Mouse (Mus musculus) cerebellum, adult (tissue): ENCODE measurements around the gene Fhit.

ENCODE experiments used
- ATAC-seq: cut with Nextera tagmentation; 2 replicates; pipeline ENCODE4 v1.9.2; 2017; ENCODE audit warnings: mild to moderate bottlenecking, moderate library complexity, mixed read lengths; ENCODE audit not compliant: insufficient number of reproducible peaks, low FRiP score, low TSS enrichment

The Fhit gene

GRCm38 (mm10) chr14:9788402-9788950, 1373.4 kb downstream of the Fhit start:
- ATAC-seq, result no peak

DNA sequence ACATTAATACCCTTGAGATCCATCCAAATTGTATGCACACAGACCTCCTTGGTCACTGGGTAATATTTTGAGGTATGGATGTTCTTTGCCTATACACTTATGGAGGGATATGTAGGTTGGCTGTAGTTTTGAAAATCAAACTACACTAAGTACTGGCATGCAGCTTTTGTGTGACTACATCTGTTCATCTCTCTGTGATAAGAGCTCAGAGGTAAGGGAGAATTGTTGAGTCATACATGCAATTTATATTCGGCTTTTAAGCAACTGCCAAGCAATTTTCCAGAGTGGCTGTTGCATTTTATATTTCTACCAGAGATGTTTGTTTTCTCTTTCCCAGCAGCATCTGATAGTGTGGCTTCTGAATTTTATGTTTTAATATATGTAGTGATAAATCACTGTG, 1374.4 kb downstream of the Fhit start:
- ATAC-seq, result no peak

GRCm38 (mm10) chr14:9785861-9786260, 1376.0 kb downstream of the Fhit start:
- no peak for ATAC-seq

DNA sequence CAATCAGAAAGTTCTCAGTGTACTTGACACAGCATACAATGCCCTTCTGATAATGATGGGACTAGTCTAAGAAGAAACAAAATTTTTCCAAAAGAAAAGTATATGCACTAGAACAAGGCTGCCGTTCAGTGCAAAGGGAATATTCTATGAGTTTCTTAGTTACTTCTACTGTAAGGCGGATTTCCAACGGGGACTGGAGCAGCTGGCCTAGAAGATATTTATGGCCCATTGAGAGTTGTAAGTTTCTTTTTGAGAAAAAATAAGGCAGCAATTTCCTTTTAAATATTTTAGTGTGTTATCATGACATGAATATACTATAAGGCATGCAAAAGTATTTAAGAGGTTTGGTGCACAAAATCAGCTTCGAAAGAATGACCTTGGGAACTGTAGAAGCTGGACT, 1410.5 kb downstream of the Fhit start:
- ATAC-seq, result no peak

DNA sequence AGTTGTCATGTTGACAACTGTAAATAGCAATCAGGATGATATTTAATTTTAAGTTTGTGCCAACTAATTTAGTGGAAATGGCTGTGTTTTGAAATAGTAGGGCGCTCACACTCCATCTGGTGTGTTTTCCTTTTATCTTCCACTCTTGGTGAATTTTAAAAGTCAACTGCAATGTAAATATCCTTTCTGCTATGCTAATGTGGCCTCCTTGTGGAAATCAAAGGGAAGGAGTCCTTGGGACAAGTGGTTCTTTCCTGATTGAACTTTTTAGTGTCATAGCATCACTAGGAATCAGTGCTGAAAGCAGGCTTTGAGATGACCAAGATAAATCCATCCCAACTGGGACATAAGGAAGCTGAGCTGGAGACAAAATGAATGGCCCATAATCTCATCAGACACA, 1413.1 kb downstream of the Fhit start:
- ATAC-seq, result no peak

- ATAC-seq, result no peak
Measured at GRCm38 (mm10) chr14:9721917-9722472, 1439.8 kb downstream of the Fhit start.

DNA sequence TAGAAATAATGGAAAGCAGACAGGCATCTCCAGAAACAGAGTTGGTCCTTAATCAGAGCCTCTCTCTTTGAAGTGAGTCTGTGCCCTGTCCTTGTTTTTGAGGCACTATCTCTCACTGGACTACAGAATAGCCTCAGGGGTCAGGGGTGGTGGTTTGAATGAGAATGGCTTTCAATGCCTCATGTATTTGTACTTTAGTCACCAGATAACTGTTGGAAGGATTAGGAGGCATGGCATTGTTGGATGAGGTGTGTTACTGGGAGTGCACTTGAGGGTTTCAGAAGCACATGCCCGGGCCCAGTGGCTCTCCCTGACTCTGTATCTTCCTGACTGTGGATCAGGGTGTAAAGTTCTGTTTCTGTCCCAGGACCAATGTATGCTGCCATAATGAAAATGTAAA, 1463.2 kb downstream of the Fhit start:
- ATAC-seq, result no peak

DNA sequence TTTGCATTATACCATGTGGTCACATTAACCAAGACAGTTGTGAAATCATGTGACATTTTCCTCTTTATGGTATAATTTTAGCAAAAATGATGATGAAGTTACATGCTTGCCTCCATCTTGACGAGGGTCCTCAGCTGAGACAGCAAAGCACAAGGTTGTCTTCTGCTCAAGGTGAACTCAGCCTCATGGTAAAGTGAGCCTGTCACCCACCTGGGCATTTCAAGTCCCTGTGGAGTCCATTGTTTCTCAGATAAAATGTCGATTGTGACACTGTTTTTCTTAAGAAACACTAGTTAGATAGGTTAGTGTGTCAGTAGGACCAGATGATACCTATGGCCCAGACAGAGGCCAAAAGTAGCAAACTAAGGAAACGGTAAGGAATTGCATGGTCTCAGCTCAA, 1464.7 kb downstream of the Fhit start:
- no peak for ATAC-seq

DNA sequence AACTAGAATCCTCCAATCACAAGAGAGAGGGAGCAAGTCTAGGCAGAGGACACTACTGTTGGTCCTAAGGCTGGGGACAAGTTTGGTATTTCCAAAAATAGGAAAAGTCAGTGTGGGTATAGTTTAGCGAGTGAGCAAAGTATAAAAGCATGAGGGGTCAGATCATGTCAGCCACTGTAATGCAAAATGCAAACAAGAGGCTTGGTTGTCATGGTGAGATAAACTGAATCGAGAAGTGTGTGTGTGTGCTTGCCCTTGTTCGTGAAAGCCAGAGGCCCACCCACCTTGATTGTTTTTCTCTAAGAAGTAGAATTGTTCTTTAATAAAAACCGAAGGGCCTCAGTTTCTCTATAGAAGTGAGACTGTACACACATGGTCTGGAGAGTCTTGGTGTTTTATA, 1465.8 kb downstream of the Fhit start:
- ATAC-seq, result no peak

GRCm38 (mm10) chr14:9695217-9695690, 1466.6 kb downstream of the Fhit start:
- ATAC-seq, result no peak

DNA sequence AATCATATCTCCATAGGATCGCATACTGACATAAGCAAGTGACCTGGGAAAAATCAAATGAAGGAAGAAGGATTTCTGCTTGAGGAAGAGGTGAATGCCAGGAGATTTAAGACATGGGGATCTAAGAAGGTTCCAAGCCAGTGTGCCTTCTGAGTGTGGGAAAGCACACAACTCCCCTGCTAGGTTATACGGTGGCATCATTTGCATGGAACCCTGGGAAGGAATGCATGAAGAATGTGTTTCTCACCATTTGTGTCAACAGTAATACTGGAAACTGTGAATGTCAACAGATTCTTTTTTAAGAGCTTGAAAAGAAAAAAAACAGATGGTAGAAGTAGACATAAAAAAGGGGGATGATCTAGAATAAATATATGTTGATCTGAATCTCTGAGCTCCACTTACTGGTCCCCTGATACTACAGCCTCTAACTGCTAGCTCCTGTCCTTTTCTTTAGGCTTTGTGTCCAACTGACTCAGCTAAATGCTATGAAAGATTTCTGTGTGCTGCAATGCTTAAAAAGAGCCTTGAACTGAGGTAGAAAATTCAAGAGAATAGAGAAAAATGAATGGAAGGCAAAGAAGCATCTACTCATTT, 1473.1 kb downstream of the Fhit start:
- no peak for ATAC-seq

GRCm38 (mm10) chr14:9684362-9684761, 1477.5 kb downstream of the Fhit start:
- no peak for ATAC-seq

GRCm38 (mm10) chr14:9672728-9673127, 1489.1 kb downstream of the Fhit start:
- no peak for ATAC-seq

DNA sequence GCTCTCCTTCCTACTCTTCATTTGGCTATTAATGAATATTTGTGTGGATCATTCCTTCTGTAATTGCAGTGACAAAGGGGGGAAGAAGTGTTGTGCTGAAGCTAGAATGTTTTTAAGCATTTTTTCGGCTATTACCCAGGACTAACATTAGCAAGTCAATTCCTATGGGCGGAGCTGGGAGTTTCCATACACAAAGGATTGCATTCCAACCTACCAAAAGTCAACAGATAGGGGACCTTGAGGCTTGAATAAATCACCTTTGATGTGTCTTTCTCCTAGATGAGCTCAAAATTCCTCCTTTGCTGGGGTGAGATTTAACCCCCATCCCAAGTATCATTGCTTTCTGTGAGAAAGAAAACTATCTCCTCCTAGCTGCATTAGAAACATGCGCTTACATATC, 1490.1 kb downstream of the Fhit start:
- ATAC-seq, result no peak

DNA sequence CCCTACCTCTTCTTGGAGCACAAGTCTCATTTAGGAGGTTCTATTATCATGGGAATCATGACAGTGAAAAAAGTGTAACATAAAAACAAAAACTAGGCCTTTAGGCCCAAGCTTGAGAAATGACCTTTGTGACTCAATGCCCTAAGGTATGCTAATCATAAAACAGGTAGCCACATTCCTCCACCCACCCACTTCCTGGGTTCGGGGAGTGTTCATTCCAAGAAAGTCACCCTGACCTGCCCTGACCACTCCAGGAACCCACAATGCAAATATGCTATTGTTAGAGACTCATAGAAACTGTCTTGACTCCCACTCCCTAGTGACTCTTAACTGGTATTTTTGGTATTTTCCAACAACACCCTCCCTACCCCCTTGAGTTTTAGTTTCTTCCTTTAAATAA, 1492.1 kb downstream of the Fhit start:
- no peak for ATAC-seq

- no peak for ATAC-seq
Measured at GRCm38 (mm10) chr14:9658445-9658844, 1503.4 kb downstream of the Fhit start.

DNA sequence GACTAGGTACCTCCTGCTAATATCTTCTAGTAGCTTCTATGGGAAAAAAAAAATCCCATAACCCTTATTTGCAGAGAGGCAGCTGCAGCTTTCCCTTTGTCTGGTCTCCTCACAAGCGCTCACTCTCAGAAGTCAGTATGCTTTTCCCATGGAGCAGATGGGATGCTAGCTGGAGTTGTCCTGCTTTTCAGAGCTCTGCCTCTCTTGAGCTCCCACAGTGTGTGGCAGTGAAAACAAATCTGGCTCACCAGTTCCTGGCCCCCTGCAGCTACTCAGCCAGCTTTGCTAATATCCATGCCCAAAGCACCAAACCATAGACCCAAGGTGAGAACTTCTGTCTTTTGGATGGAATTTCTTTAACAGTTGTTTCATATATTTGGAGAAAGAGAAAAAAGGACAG, 1510.4 kb downstream of the Fhit start:
- ATAC-seq, result peak; percentile 43

GRCm38 (mm10) chr14:9648416-9648815, 1513.4 kb downstream of the Fhit start:
- no peak for ATAC-seq

DNA sequence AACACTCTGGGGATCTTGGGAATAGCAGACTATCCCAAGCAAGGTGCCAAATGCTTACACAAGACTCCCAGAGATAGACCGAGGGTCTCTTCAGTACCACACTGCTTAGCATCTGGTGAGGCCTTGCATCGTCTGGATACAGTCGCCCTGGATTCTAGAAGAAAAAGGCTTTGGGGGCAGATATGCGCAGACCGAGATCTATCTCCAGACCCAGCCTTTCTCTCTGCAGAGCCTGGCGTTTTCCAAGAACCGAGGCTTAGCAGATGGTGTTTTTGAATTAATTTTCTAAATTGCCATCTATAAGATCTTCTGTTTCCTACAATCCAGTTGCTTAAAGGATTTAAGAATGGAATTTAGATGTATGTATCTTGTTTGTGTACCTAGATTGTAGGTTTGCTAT, 1515.6 kb downstream of the Fhit start:
- ATAC-seq, result no peak

DNA sequence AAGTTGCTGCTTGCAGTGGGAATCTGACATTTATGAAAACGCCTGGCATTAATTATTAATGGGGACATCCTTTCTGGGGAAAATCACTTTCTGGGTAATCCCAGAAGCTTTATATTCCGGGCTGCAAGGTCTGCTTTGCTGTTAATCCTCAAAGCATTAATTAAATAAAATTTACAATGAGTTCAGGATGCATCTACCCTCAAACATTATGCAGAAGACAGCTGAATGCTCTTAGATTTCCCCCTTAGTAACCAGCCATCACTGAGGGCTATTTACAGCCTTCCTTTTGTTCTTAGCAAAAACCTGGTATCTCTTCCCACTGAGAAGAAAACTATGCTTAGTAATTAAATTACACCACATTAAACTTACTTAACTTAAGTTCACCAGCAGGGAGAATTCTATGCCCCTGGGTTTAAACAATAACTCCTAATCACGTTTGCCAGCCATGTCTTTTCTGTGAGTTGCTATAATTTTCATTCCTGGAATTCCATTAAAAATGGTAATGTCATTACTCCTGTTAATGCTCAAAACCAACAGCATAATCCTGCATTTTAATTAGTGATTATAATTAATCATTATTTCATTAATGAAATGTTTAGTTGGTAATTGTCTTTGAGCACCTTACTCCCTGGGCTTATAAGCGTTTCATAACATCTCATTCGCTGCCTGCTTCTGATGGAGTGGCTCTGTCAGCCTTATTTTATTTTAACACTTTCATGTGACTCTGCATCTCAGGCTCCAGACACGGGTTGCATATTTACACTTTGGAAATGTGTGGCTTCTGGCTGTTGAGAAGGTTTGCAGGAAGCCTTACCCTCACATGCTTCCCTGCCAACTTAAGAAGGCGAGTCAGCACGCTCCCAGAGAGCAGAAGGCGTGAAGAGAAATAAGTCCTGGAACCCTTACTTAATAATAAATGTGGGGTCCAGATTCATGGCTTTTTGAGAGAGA, 1517.3 kb downstream of the Fhit start:
- no peak for ATAC-seq

DNA sequence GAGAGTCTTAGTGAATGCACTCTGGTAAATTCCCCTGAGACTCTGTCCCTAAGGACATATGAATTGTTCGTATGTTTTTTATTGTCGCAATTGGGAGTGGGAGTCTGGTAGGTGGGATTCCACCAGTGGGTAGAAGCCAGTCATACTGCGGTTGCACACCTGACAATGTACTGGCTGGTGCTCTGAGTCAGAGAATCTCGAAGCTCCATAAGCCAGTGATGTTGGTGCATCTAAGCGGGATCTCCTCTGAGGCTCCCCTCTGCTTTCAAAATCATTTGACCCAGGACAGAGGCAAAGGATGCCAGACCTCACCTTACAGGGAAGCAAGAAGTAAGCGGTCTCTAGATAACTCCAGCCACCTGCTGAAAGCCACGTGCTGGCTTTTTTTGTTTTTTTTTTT, 1518.1 kb downstream of the Fhit start:
- no peak for ATAC-seq
